Mouse (Mus musculus): Measurements from ENCODE around the gene Heatr5b.

DNA sequence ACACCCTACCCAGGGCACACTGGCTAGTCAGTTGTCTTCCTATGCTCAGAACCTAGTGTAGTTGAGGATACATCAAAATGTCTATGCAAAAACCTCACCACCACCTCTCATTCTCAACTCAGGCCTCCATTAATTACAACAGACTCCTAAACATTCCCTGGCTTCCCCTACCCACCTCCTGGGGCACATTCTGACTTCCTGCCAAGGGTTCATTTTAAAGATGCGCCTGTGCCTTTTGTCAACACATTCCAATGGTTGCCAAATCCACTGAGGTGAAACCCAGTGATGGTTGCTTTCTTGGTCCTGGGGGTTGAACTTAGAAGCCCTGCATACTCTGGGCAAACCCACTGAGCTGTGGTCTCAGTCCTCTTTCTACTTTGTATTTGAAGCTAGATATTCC is 103.1 kb downstream of the Heatr5b start:
- no peak for TF ChIP-seq SIN3A (IDR thresholded peaks at IDR 0.05; ENCODE audit: low read length)
- TF ChIP-seq CTCF (IDR thresholded peaks at IDR 0.05 in 2 of 3, conservative IDR thresholded peaks at IDR 0.05 in 1 of 3; ENCODE audit: control insufficient read depth in 1 of 3, insufficient read depth in 1 of 3, low read depth in 2 of 3, low read length in 3 of 3, poor library complexity in 1 of 3, severe bottlenecking in 1 of 3), result no peak
- TF ChIP-seq JUND (IDR thresholded peaks at IDR 0.05; ENCODE audit: low read depth, low read length), result no peak
- no peak for TF ChIP-seq TAL1 (IDR thresholded peaks at IDR 0.05; ENCODE audit: low read length)
- TF ChIP-seq MAFK (IDR thresholded peaks at IDR 0.05; ENCODE audit: borderline replicate concordance, low read depth, low read length), result no peak
- no peak for TF ChIP-seq KAT2A (conservative IDR thresholded peaks at IDR 0.05; ENCODE audit: low read depth, low read length)
- TF ChIP-seq MAZ (IDR thresholded peaks at IDR 0.05; ENCODE audit: low read depth, low read length), result no peak
- no peak for TF ChIP-seq POLR2A (IDR thresholded peaks at IDR 0.05; ENCODE audit: control insufficient read depth in 1 of 2, insufficient read depth in 1 of 2, low read depth in 1 of 2, low read length in 2 of 2, poor library complexity in 1 of 2)
- no peak for TF ChIP-seq USF1 (IDR thresholded peaks at IDR 0.05; ENCODE audit: low read depth, low read length)

Measured in MEL (cell line).